Mouse (Mus musculus): ENCODE measurements around the gene Ephb2.

Ephb2 gene

DNA sequence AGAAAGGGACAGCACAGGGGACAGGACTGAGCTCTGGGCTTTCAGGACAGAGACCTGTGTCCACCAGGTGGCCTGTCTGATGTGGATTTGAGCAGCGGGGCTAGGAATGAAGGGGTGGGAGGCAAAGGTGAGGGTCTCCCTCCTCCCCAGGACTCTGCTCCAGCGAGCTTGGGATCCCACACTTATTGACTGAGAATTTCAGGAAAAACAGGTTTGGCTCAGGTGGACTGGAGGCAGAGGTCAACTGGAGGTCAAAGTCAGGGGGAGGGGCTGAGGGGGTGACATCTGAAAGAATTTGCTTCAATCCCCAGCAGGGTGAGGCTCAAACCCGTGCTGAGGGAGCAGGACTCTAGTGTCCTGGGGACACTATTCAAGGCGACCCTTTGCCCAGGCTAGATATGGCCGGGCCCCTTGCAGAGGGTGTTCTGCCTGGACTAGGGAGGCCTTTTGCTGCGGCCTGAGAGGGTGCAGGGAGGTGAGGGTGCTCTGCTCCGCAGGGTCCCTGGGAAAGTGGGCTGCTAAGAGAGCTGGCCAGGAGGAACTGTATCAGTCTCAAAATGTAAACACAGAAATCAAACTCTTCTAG lies 103.2 kb downstream of the Ephb2 start:
- DNase-seq (ENCODE audit: low spot score in 2 of 2), result no peak

DNA sequence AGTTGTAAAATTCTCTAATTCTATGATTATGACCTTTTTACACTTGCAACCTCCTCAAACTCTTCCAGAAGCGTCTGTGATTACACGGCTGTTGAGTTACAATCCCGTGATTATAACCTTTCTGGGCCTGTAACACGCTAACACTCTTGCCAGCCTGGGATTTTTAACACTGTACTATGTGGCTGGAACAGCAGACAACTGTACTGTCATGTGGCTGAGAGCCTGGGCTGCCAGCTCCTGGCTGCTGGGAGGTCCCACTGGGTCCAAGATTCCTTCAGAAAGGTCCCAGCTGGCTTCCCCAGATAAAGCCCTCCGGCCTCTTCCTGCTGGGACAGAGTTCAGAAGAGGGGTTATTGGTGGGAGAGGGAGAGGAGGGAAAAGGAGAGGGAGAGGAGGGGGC lies 104.0 kb downstream of the Ephb2 start:
- DNase-seq (ENCODE audit: low spot score in 2 of 2), result no peak

DNA sequence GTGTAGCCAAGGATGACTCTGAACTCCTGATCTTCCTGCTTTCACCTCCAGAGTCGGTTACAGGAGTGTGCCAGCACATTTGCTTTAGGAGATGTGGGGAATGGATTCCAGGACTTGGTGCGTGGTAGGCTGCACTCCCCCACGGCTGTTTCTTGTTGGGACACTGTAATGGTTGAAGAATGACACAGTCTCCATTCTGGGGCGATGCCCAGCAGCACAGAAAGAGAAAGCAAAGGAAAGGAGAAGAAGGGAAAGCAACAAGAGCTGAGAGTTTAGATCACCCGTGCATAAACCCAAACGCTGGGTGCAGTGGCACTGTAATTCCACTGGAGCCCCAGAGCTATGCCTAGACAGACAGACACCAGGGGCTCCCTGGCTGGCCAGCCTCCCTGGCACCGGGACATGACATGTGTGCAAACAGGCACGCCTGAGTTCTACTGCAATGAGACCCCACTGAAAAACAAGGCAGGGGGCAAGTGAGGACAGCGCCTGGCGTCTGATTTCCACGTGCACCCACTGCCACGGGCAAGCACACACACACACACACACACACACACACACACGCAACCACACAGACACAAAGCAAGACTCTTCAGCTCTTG lies 104.7 kb downstream of the Ephb2 start:
- DNase-seq (ENCODE audit: low spot score in 2 of 2), result no peak

DNA sequence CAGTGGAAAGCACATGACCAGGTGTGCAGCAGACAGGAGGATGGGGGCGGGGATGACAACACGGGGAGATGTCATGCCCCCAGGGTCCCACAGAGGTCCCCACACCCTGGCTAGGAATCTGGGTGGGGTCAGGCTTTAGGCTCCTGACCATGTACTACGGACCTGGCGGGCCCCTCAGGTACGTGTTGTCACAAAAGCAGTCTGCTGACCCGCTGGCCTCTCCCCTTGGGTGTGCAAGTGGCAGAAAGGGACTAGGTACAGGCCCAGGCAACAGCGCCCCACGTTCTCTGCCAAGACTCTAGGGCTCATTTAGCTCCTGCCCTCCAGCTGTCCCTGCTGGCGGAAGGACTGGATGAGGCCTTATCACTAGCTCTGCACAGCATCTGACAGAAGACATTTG lies 105.3 kb downstream of the Ephb2 start:
- DNase-seq (ENCODE audit: low spot score in 2 of 2), result no peak

DNA sequence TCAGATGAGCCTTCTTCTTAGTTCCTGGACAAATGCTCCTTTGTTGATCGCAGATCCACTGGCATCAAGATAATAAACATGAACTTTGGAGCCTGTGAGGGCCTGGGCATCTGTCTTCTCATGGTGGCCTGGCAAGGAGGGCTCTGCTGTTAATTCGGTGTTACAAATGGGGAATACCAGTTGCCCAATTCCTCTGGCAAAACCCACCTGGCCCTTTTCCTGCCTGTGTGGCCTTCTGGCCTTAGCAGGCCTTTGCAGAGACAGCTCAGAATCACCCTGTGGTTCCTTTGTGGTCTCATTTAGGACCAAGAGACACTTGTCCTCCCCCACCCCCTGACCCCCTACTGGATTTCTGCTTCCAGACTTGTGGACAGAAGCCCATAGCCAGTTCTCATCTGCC lies 106.2 kb downstream of the Ephb2 start:
- DNase-seq (ENCODE audit: low spot score in 2 of 2), result no peak

DNA sequence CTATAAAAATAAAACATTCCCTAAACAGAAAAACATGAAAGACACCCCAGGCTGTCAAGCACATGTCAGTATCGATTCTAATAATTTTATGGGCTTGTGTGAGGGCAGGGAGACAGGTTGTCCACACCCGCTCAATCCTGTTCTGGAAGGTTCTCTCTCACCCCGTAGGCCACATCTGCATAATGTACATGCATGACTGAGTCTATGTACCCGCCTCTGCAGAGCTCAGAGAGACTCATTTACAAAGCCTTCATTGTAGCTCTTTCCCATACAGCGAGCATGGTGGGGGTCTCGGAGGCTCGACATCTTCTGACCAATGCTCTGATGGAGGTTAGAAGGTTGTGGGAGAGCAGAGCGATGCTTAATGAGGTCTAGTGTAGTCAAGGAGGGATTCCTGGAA lies 108.8 kb downstream of the Ephb2 start:
- DNase-seq (ENCODE audit: low spot score in 2 of 2), result no peak

DNA sequence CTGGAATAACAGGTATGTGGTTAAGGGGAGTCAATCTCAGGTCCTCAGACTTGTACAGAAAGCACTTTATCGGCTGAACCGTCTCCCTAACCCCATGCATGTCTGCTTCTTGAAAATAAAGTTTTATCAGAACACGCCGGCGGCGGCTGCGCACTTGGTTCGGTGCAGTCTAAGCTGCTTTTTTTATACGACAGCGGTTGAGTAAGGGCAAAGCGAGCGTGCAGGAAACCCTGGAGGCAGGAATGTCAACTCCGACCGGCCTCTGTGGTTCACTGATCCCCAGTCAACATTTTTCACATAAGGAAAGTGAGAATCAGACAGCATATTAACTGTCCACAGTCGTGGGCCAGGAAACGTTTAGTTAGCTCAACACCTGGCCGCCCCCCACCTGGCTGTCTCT lies 111.1 kb downstream of the Ephb2 start:
- no peak for DNase-seq (ENCODE audit: low spot score in 2 of 2)

DNA sequence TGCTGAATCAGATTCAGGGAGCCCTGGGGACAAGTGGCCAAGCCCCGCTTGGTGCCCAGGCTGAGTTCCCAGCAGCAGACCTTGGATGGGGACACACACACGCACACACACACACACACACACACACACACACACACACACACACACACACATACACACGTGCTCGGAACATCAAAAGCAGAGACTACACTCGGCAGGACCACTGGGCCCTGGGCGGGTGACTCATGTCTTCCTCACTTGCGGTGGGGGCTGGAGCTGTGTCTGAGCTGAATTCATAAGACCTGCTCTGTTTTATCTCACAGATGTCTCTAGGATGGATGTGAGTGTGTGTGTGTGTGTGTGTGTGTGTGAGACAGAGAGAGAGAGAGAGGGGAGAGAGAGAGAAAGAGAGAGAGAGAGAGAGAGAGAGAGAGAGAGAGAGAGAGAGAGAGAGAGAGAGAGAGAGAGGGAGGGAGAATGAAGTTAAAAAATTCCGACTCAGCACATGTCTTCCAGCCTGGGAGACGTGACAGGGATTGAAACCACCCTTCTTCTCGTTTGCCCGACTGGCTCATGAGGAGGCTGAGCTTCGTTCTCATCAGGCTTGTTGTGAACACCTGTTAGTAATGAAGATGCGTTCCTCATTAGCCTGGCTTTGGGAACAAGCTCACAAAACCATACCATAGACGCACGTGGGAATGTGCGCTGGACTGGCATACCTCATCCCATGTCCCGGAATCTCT lies 113.3 kb downstream of the Ephb2 start:
- no peak for DNase-seq (ENCODE audit: low spot score in 2 of 2)

DNA sequence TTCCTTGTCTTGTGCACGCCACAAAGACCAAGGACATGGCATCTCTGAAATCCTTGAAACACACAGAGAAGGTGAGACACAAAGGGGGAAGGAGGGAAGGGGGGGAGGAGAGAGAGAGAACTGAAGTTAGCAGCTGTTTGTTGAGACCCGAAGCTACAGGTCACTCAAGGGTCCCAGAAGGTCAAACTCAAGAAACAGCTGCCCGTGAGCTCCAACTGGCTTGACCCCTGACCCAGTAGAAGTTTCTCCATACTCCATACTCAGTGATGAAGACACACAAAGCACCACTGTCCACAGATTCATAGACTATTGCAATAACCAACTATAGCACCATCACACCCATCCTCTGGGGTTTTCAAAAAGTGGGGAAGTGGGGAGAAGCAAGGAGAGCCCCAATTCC lies 113.9 kb downstream of the Ephb2 start:
- DNase-seq (ENCODE audit: low spot score in 2 of 2), result no peak

DNA sequence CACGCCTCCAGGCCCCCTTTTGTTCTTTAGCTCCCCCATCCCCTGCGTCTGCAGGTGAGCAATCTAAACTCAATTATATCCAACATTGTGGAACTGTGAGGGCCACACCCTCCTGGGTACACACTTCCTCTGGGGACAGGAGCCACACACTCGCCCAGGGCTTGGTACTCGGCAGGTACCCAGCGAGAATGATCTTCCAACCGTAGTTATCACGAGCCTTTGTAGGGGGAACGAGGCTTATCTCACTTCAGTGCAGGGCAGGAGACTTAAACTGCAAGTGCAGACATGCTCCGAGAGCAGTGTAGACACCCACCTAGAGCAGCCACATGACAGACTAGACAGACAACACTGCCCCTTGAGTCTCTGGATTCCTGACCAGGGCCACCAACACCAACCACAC lies 115.8 kb downstream of the Ephb2 start:
- no peak for DNase-seq (ENCODE audit: low spot score in 2 of 2)

DNA sequence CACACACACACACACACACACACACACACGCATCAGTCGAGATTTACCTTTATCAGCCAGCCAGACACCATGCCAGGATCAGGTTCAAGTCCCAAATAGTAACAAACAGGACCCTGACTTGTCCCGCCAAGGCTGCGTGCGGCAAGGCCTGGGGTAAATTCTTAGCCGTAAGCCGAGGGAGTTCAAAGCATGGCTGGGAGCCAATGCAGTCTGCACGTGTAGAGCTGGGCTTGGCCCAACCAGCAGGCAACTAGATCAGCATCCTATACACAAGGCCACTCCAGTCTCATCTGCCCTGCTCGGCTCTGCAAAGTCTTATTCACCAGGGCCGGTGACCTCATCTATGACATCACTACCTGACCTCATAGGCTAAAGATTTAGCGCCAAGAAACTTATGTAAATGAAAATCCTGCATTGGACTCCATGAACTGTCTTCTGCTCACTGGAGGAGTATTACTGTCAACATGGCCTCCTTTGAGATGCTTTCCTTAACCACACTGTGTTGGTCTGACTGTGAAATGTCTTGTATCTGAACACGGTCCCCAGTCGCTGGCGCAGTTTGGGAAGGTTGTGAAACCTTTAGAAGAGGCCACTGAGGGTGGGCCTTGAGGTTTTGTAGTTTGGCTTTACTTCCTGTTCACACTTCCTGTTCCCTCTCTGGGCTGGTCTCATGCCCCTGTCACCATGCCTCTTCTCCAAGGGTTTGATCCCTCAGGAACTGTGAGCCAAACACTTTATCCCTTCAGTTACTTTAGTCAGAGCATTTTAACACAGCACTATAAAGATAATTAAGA lies 117.4 kb downstream of the Ephb2 start:
- DNase-seq (ENCODE audit: low spot score in 2 of 2), result no peak

DNA sequence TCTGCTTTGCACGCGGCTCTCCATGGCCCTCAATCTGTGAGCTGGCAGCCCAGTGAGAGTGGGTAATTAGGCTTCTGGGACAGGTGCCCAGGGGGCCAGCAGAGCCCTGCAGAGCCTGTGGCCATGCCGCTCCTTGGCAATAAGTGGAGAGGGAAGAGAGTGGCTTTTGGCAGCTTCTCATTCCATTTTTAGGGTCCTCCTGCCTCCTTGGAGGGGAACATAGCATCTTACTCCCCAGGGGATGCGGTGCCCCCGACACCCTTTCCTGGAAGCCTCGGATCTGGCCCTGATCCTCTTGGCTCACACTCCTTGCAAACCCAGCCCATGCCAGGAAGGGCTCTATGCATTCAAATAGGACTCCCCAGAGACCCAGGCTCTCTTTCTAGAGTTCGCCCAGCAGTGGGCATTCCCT lies 119.2 kb downstream of the Ephb2 start:
- no peak for DNase-seq (ENCODE audit: low spot score in 2 of 2)

DNA sequence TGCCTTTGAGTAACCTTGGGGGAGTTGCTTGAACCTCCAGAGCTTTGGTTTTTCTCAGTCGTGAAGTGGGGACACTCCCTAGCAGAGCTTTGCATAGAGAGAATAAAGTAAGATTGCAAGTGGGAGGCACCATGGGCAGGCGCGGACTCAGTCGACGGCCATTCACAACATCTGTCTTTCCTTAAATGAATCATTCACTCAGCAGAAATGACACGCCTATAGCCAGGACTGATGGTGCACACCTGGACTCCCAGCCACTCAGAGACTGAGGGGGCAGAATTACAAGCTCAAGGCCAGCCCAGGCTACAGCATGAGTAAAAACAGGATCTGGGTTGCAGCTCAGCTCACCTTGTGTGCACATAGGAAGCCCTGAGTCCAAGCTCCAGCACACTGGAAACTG lies 121.3 kb downstream of the Ephb2 start:
- DNase-seq (ENCODE audit: low spot score in 2 of 2), result no peak

DNA sequence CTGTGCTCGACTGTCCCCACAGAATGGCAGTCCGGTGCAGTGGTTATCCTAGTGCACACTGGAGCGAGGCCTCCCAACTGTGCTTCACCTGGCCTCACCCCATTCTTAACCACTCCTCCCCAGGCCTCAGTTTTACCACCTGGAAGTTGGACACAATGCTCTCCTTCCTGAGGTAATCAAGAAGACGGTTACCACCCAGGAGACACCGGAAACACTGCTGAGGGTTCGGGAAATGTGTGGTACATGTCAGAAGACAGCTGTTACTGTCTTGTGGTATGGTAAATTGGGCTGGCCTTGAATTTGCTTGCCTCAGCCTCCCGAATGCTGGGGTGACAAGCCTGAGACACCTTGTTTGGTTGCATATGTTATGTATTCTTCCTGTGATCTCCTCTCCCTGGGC lies 121.9 kb downstream of the Ephb2 start:
- DNase-seq (ENCODE audit: low spot score in 2 of 2), result no peak

DNA sequence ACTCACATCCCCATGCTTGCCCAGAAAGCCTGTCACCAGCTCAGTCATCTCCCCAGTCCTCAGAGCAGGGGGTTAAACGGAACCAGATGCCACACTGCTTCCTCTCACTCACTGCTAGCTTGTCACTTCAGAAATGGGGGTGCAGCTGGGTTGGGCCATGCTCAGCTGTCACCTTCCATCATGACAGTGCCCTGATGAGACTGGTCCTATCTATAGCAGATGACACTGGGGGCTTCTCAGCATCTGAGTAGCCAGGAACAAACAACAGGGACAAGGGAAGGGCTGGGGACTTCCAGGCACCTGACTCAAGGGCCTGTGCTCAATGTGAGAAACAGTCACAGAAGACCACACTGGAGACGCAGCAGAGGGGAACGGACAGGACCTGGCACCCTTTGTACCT lies 122.4 kb downstream of the Ephb2 start:
- DNase-seq (ENCODE audit: low spot score in 2 of 2), result no peak

DNA sequence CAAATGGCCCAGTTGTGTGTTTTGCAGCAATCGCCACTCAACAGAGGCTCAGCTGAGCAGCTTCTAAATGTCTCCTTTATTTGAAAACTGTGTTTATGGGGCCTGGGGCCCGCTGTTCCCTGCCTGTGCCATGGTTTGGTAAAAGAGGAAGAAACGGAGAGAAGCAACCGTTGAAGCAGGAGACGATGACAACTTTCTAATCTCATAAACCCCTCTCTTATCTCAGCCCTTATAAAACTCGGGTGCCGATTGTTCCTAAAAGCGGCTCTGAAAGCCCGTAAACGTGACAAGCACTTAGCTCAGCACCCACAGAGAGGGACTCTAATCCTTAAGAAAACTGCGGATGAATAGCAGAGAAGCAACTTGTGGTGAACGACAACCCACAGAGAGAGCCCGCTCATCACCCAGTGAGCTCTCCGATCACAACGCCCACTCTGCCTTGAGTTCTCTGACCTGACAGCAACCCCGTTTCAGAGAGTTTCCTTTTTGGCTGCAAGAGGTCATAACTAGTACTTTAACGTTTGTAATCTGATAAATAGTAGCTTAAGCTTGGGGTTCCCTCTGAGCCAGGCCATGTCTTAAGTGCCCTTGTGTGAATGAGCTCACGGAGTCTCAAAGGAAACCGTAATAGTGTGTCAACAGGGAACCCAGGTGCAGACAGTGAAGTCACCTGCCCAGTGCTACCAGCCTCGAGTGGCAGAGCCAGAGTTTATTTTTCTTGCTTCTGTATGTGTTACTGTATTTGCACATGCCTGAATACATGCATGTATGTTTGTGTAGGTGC lies 123.6 kb downstream of the Ephb2 start:
- no peak for DNase-seq (ENCODE audit: low spot score in 2 of 2)

DNA sequence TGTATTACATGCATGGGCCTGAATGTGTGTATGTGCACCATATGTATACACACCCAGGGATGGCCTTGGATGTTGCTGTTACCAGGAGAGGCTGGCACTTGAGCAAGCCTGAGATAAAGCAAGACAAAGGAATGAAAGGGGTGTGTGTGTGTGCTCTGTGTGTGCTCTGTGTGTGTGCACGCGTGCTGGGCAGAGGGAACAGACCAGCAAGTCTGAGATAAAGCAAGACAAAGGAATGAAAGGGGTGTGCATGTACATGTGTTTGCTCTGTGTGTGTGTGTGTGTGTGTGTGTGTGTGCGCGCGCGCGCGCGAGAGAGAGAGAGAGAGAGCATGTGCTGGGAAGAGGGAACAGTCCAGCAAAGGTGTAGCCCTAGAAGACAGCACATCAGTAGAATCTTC lies 125.4 kb downstream of the Ephb2 start:
- no peak for DNase-seq (ENCODE audit: low spot score in 2 of 2)

DNA sequence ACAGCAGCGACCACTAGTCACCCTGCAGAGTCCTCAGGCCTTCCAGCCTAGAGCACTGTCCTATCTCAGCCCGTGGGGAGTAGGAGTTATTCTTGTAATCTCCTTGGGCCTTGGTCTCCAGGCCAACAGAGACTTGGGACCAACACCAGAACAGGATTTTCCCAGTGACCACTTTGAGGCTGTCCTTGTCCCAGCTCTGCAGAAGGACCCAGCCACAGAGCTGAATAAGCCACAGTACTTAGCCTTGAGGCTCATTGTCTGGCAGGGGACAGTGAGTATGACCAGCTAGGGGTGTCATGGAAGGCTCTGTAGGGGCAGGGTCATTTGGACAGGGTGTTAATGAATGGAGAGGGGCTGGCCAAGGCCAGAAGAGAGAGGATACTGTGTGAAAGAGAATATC lies 126.8 kb downstream of the Ephb2 start:
- no peak for DNase-seq (ENCODE audit: low spot score in 2 of 2)

DNA sequence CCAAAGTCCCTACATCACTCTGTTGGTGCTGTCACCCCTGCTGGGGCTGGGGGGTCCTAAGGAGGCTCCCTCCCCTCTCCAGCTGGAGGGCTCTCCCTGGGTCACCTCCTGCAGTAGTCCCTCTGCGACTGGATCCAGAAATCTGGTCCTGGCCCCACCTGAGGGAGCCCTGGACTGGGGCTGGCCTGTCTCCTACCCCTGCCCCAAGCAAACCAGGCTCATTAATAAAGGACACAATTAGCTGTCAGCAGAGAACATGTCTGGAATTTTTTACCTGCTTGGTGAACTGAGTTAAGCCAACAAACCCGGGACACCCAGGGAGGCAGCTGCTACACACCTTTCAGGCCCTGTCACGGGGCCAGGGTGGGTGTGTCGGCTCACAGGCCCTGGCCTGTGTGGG lies 129.1 kb downstream of the Ephb2 start:
- no peak for DNase-seq (ENCODE audit: low spot score in 2 of 2)

DNA sequence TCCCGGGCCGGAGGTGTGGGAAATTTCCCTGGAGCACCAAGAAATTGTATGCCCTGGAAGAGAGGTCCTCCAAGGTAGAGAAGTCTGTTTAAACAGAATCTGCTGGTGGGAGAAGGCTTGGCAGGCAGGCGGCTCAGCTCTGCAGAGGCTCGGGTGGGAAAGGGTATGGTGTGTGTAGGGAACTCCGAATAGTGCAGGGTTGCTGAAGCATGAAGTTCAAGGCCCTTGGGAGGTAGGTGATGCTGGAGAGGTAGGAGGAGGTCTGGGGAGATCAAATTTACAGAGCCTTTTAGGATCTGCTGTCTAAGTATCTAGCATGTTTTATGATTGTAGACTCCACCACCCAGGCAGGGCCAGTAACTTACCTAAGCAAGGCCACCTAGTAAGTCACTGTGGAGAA lies 130.7 kb downstream of the Ephb2 start:
- no peak for DNase-seq (ENCODE audit: low spot score in 2 of 2)

DNA sequence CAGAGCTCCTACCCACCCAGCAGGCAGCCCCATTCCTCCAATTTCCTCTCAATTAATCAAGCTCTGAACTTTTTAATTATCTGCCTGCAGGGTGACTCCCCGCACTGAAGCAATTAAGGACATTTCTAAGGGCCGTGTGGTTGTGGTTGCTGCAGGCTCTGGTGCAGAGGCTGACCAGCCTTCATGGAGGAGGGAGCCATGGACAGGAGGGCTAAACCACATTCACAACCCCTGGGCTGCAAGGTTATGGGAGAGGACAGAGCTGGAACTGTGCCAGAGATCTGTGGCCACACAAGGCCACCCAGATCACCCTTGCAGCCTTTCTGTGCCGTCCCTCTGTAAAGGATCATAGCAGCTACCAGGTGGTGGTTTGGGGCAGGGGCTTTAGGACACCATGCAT lies 131.2 kb downstream of the Ephb2 start:
- DNase-seq (ENCODE audit: low spot score in 2 of 2), result no peak

DNA sequence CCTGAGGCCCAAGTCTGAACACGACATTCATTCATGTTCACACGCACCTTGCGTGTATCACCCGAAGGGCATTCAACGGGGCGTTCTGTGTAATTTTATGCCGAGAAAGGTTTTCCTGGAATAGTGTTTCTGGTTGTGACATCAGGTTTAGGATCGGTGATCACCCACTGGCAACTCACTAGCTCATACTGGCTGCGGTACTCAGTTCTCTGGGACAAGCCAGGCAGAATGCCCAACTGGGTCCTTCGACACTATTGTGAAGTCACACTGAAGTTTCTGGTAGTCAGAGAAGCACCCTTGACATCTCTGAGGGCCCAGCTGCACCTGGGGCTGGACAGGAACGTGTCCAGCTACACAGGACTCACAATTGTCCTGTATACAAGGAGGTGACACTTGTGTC lies 132.4 kb downstream of the Ephb2 start:
- no peak for DNase-seq (ENCODE audit: low spot score in 2 of 2)
